Mouse (Mus musculus): ENCODE results near the gene Ints1. TPM values are rescaled to one million over a fixed set of nuclear protein-coding genes. Genes with fewer than 3 reads are reported as not detected.

Gene Ints1
- polyA plus RNA-seq, 1 experiment: 43.6 TPM

GRCm38 (mm10) chr5:139727261-139727660 lies 48.2 kb downstream of the Ints1 start:
- H3K27ac ChIP-seq (ENCODE audit: insufficient read depth, low read length): no peak overlapping the region

DNA sequence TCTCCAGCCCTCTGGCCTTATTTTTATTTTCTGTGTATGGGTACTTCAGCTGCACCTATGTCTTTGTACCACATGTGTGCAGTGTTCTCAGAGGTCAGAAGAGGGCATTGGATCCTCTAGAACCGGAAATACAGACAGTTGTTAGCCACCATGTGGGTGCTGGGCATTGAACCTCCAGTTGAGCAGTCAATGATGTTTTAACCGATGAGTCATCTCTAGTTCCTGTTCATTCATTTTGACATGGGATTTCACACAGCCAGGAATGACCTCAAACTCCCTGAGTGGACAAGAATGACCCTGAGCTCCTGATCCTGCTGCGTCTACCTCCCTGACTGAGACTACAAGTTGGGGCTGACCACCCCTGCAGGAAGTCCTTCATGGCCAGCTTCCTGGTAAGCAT lies 49.3 kb downstream of the Ints1 start:
- Histone ChIP-seq H3K27ac (ENCODE audit: insufficient read depth, low read length) (no peak overlapping the region), H3K4me1 (ENCODE audit: control insufficient read depth, insufficient read depth, low read length) (peaks cover 12% of the 10 kb centered on the region), H3K4me3 (ENCODE audit: insufficient read depth, low read length) (no peak overlapping the region)
- TF ChIP-seq POLR2A (IDR thresholded peaks at IDR 0.05; ENCODE audit: low read depth, low read length): no peak
- no peak for TF ChIP-seq CTCF (IDR thresholded peaks at IDR 0.05; ENCODE audit: borderline replicate concordance, insufficient read depth, low read length)

More at GRCm38 (mm10) chr5:139727261-139727660, 48.2 kb downstream of the Ints1 start:
- H3K4me1 ChIP-seq (ENCODE audit: control insufficient read depth, insufficient read depth, low read length): peaks cover 18% of the 10 kb centered on the region
- TF ChIP-seq POLR2A (IDR thresholded peaks at IDR 0.05; ENCODE audit: low read depth, low read length): no peak
- no peak for TF ChIP-seq CTCF (IDR thresholded peaks at IDR 0.05; ENCODE audit: borderline replicate concordance, insufficient read depth, low read length)
- no peak overlapping the region for H3K4me3 ChIP-seq (ENCODE audit: insufficient read depth, low read length)

DNA sequence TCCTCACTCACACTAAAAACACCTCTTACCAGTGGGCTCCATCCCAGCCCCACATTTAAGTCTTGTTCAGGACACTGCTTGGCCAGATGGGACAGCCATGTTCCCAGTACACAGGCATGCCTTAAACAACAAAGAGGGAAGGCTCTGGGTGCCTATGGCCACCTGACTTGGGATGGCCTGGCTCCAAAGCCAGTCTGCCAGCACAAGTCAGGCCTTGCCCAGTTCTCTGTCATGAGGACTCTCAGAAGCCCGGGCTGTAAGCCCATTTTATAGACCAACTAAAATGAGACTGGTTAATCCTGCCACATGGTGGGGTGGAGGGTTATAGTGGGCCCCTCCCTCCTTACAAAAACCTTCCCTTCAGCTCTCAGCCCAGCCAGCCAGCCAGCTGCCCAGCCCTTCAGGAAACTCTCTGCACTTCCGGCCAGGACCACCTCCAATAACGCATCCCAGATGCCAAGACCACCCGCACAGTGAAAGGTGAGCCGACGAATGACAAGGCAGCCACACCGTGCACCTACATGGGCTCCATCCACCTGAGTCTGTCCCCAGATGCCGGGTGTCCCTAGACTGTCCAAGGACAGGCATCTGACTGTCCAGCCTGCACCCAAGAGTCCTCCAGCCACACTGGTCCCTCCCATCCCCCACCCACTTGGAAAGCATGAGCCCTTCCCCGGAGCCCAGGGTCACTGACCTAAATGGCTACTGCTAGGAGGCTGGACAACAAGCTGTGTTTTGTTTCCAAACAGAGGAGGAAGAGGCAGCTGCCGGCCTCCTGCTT lies 50.9 kb downstream of the Ints1 start:
- no peak overlapping the region for H3K27ac ChIP-seq (ENCODE audit: insufficient read depth, low read length)
- H3K4me1 ChIP-seq (ENCODE audit: control insufficient read depth, insufficient read depth, low read length): peaks cover 6% of the 10 kb centered on the region; the same call in 1 of the 2 replicates
- TF ChIP-seq CTCF (IDR thresholded peaks at IDR 0.05; ENCODE audit: borderline replicate concordance, insufficient read depth, low read length) (no peak), POLR2A (IDR thresholded peaks at IDR 0.05; ENCODE audit: low read depth, low read length) (no peak)
- H3K4me3 ChIP-seq (ENCODE audit: insufficient read depth, low read length): no peak overlapping the region

DNA sequence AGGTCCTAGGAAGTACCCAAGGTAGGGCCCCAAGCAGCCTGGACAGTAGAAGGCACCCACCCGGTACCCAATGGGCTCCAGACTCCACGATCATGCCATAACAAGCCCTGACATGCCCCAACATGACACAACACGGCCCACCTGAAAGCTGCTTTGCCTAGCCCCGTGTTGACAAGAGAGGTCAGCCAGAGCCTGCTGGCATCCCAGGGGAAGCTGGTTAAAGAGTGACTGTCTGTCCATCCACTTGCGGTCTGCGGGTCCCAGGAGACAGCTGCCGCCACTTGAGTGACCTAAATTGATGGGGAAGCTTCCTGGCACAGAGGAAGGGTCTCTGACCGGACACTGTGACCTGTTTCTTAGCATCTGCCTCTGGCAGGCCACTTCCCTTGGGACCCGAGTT lies 52.4 kb downstream of the Ints1 start:
- Histone ChIP-seq H3K4me1 (ENCODE audit: control insufficient read depth, insufficient read depth, low read length) (peaks cover 5% of the 10 kb centered on the region; the same call in 1 of the 2 replicates), H3K27ac (ENCODE audit: insufficient read depth, low read length) (no peak overlapping the region), H3K4me3 (ENCODE audit: insufficient read depth, low read length) (no peak overlapping the region)
- no peak for TF ChIP-seq CTCF (IDR thresholded peaks at IDR 0.05; ENCODE audit: borderline replicate concordance, insufficient read depth, low read length)
- TF ChIP-seq POLR2A (IDR thresholded peaks at IDR 0.05; ENCODE audit: low read depth, low read length): no peak

GRCm38 (mm10) chr5:139722709-139723108 lies 52.8 kb downstream of the Ints1 start:
- Histone ChIP-seq H3K4me1 (ENCODE audit: control insufficient read depth, insufficient read depth, low read length) (peaks cover 5% of the 10 kb centered on the region; the same call in 1 of the 2 replicates), H3K4me3 (ENCODE audit: insufficient read depth, low read length) (no peak overlapping the region), H3K27ac (ENCODE audit: insufficient read depth, low read length) (no peak overlapping the region)
- no peak for TF ChIP-seq CTCF (IDR thresholded peaks at IDR 0.05; ENCODE audit: borderline replicate concordance, insufficient read depth, low read length)
- TF ChIP-seq POLR2A (IDR thresholded peaks at IDR 0.05; ENCODE audit: low read depth, low read length): no peak

GRCm38 (mm10) chr5:139718949-139719348 lies 56.5 kb downstream of the Ints1 start:
- Histone ChIP-seq H3K4me1 (ENCODE audit: control insufficient read depth, insufficient read depth, low read length) (0 out of 2 replicates have a peak, but pooled peaks cover 2% of the 10 kb centered on the region), H3K4me3 (ENCODE audit: insufficient read depth, low read length) (no peak overlapping the region), H3K27ac (ENCODE audit: insufficient read depth, low read length) (no peak overlapping the region)
- TF ChIP-seq CTCF (IDR thresholded peaks at IDR 0.05; ENCODE audit: borderline replicate concordance, insufficient read depth, low read length) (no peak), POLR2A (IDR thresholded peaks at IDR 0.05; ENCODE audit: low read depth, low read length) (no peak)

- no peak for TF ChIP-seq POLR2A (IDR thresholded peaks at IDR 0.05; ENCODE audit: low read depth, low read length)
- TF ChIP-seq CTCF (IDR thresholded peaks at IDR 0.05; ENCODE audit: borderline replicate concordance, insufficient read depth, low read length): no peak
- 0 out of 2 replicates have a peak, but pooled peaks cover 2% of the 10 kb centered on the region for H3K4me1 ChIP-seq (ENCODE audit: control insufficient read depth, insufficient read depth, low read length)
- H3K4me3 ChIP-seq (ENCODE audit: insufficient read depth, low read length): no peak overlapping the region
- no peak overlapping the region for H3K27ac ChIP-seq (ENCODE audit: insufficient read depth, low read length)
These were observed 56.9 kb downstream of the Ints1 start for GRCm38 (mm10) chr5:139718540-139718939.

GRCm38 (mm10) chr5:139717723-139718122 lies 57.8 kb downstream of the Ints1 start:
- TF ChIP-seq POLR2A (IDR thresholded peaks at IDR 0.05; ENCODE audit: low read depth, low read length) (no peak), CTCF (IDR thresholded peaks at IDR 0.05; ENCODE audit: borderline replicate concordance, insufficient read depth, low read length) (peak; percentile 88; the same call in 1 of the 2 replicates)
- Histone ChIP-seq H3K27ac (ENCODE audit: insufficient read depth, low read length) (no peak overlapping the region), H3K4me3 (ENCODE audit: insufficient read depth, low read length) (no peak overlapping the region), H3K4me1 (ENCODE audit: control insufficient read depth, insufficient read depth, low read length) (0 out of 2 replicates have a peak, but pooled peaks cover 2% of the 10 kb centered on the region)

- TF ChIP-seq CTCF (IDR thresholded peaks at IDR 0.05; ENCODE audit: borderline replicate concordance, insufficient read depth, low read length) (no peak), POLR2A (IDR thresholded peaks at IDR 0.05; ENCODE audit: low read depth, low read length) (no peak)
- Histone ChIP-seq H3K27ac (ENCODE audit: insufficient read depth, low read length) (no peak overlapping the region), H3K4me1 (ENCODE audit: control insufficient read depth, insufficient read depth, low read length) (no peaks in the 10 kb centered on the region), H3K4me3 (ENCODE audit: insufficient read depth, low read length) (no peak overlapping the region)
These were observed 69.0 kb downstream of the Ints1 start for GRCm38 (mm10) chr5:139706496-139706895.

DNA sequence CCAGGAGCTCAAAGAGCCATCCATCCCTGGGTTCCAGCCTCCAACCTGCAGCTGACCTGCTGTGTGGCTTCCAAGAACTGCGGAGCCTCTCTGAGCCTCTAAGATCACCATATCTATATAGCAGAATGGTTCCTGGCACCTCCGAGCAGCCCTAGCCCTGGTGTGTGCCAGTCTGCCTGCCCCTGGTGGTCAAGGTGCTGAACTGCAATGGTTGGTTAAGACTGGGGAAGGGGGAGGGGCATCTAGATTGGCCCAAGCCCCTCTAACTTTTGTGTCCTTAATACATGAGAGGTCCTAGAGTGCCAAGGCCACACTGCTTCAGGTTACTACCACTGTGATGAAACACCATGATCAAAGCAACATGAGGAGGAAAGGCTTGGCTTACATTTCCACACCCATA lies 72.6 kb downstream of the Ints1 start:
- H3K4me3 ChIP-seq (ENCODE audit: insufficient read depth, low read length): no peak overlapping the region
- H3K4me1 ChIP-seq (ENCODE audit: control insufficient read depth, insufficient read depth, low read length): no peaks in the 10 kb centered on the region
- H3K27ac ChIP-seq (ENCODE audit: insufficient read depth, low read length): no peak overlapping the region
- TF ChIP-seq POLR2A (IDR thresholded peaks at IDR 0.05; ENCODE audit: low read depth, low read length) (no peak), CTCF (IDR thresholded peaks at IDR 0.05; ENCODE audit: borderline replicate concordance, insufficient read depth, low read length) (peak; percentile 56; the same call in 1 of the 2 replicates)
